Mouse (Mus musculus): ENCODE data around the gene Slc5a11. TPM values are rescaled to one million over a fixed set of nuclear protein-coding genes. Genes with fewer than 3 reads are reported as not detected.
A peak's percentile ranks its signal among the peaks of the same experiment; 100 is the strongest.

Gene Slc5a11
- polyA plus RNA-seq (2015; fragmentation: Nextera tagmentation; extraction: Ambion mirVana), result 0.32 and 0.50 TPM in 2 replicates

DNA sequence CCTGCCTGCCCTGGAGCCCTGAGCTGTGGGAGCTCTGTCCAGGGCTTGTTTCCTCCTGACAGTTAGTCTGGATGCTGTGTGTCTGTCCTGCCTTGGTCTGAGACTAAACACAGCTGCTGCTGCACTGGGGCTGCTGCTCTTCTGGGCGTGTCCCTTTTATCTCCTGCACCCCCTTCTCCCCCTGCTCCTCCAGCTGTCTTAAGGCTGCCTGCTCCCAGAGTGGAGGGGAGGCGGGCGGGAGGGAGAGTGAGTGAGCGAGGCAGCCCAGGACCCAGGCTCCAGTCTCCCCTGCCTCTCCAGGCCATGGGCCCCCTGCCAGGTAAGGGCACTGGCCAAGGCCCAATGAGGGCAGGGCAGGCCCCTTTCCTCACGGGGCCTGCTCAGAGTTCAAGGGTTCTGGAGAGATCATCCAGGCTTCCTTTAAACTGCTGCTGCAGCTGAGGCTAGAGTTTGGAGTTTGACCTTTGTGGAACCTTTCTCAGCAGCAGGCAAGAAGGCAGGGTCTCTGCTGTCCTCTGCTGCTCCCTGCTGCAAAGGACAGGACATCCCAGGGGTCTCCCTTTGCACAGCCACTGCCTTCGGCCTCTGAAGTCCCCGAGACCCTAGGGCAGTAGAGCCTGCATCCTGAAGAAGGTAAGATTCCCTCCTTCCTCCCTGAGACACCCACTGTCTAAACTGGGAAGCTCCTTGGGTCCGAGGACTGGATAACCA is at the start of gene Slc5a11:
TSS of gene Slc5a11 (plus strand) at position 416 of the 711 bp plus-strand sequence.
- H3K4me1 ChIP-seq (ENCODE audit: control insufficient read depth, insufficient read depth, low read depth, low read length), result peaks cover 2% of the 10 kb centered on the region; the same call in 1 of the 2 replicates
- H3K27me3 ChIP-seq (replicated peaks; ENCODE audit: control insufficient read depth, insufficient read depth, low read length), result no peaks in the 10 kb centered on the region
- ATAC-seq, result 0 out of 2 replicates have a peak, but pooled peaks have one; percentile 50
- H3K27ac ChIP-seq (ENCODE audit: low read depth, low read length), result no peak within 1 kb of the TSS
- H3K4me3 ChIP-seq (ENCODE audit: low read length), result no peak within 1 kb of the TSS
- H3K4me2 ChIP-seq (ENCODE audit: low read length), result no peak within 1 kb of the TSS
- no peaks in the 10 kb centered on the region for H3K36me3 ChIP-seq (ENCODE audit: control insufficient read depth, insufficient read depth, low read length)
- 0 out of 2 replicates have a peak within 1 kb of the TSS, but pooled peaks have one; percentile 1 for H3K9ac ChIP-seq (ENCODE audit: low read depth, low read length)
- H3K9me3 ChIP-seq (ENCODE audit: control insufficient read depth, low read length), result no peaks in the 10 kb centered on the region
- 35% methylated on average over 8 of the region's 8 CpGs for WGBS

DNA sequence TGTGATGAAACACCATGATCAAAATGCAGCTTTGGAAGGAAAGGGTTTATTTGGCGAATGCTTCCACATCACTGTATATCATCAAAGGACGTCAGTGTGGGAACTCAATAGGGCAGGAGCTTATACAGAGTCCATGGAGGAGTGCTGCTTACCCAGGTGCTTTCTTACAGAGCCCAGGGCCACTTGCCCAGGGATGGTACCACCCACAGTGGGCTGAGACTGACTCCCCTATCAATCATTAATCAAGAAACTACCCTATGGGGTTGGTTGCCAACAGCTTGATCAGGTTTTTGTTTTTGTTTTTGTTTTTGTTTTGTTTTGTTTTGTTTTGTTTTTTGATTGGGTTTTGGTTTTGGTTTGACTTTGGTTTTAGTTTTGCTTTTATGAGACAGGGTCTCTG is 47.1 kb upstream of the Slc5a11 start:
- no peak overlapping the region for H3K27ac ChIP-seq (ENCODE audit: low read depth, low read length)
- WGBS, result 94% methylated on average over 2 of the region's 2 CpGs

DNA sequence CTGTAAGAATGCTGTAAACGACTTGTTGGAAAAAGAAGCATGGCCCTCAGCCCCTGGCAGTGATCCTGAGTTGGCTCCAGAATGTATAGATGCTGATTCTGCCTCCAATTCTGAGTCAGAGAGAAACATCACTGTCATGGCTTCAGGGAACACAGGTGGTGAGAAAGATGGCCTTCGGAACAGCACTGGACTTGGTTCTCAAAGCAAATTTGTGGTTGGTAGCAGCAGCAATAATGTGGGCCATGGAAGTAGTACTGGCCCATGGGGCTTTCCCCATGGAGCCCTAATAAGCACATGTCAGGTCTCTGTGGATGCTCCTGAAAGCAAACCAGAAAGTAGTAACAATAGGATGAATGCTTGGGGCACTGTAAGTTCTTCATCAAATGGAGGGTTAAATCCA is 45.0 kb upstream of the Slc5a11 start:
- Histone ChIP-seq H3K36me3 (ENCODE audit: control insufficient read depth, insufficient read depth, low read length) (peaks cover 61% of the 10 kb centered on the region), H3K9me3 (ENCODE audit: control insufficient read depth, low read length) (no peaks in the 10 kb centered on the region), H3K27me3 (replicated peaks; ENCODE audit: control insufficient read depth, insufficient read depth, low read length) (no peaks in the 10 kb centered on the region), H3K4me3 (ENCODE audit: low read length) (no peak overlapping the region), H3K9ac (ENCODE audit: low read depth, low read length) (no peak overlapping the region), H3K27ac (ENCODE audit: low read depth, low read length) (no peak overlapping the region), H3K4me1 (ENCODE audit: control insufficient read depth, insufficient read depth, low read depth, low read length) (no peaks in the 10 kb centered on the region), H3K4me2 (ENCODE audit: low read length) (no peak overlapping the region)
- ATAC-seq, result no peak
- 85% methylated on average over 2 of the region's 2 CpGs for WGBS

More for the DNA sequence above, 47.1 kb upstream of the Slc5a11 start:
- no peak for ATAC-seq
- Histone ChIP-seq H3K9ac (ENCODE audit: low read depth, low read length) (no peak overlapping the region), H3K9me3 (ENCODE audit: control insufficient read depth, low read length) (no peaks in the 10 kb centered on the region), H3K27me3 (replicated peaks; ENCODE audit: control insufficient read depth, insufficient read depth, low read length) (no peaks in the 10 kb centered on the region), H3K36me3 (ENCODE audit: control insufficient read depth, insufficient read depth, low read length) (peaks cover 68% of the 10 kb centered on the region), H3K4me3 (ENCODE audit: low read length) (no peak overlapping the region), H3K4me2 (ENCODE audit: low read length) (no peak overlapping the region), H3K4me1 (ENCODE audit: control insufficient read depth, insufficient read depth, low read depth, low read length) (no peaks in the 10 kb centered on the region)

DNA sequence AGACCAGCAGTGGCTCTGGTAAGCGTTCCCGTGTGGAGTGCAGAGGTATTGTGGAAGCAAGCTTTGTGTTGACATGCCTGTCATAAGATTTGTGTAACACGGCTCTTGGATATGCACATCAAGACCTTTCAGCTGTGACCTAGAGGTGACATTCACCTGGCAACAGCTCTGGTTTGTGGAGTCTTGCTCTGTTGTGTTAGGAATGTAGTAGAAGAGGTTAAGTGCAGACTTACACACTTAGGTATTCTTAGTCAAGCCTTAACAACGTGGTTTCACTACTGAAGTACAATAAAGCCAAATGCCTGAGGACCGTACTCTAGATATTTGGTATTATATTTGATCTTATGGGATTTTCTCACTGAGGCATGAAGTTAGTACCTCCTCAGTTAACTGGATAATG is 42.5 kb upstream of the Slc5a11 start:
- H3K9ac ChIP-seq (ENCODE audit: low read depth, low read length), result no peak overlapping the region
- 92% methylated on average over 5 of the region's 5 CpGs for WGBS
- H3K4me3 ChIP-seq (ENCODE audit: low read length), result no peak overlapping the region
- no peak overlapping the region for H3K27ac ChIP-seq (ENCODE audit: low read depth, low read length)
- no peak overlapping the region for H3K4me2 ChIP-seq (ENCODE audit: low read length)
- H3K4me1 ChIP-seq (ENCODE audit: control insufficient read depth, insufficient read depth, low read depth, low read length), result no peaks in the 10 kb centered on the region
- H3K9me3 ChIP-seq (ENCODE audit: control insufficient read depth, low read length), result no peaks in the 10 kb centered on the region
- no peaks in the 10 kb centered on the region for H3K27me3 ChIP-seq (replicated peaks; ENCODE audit: control insufficient read depth, insufficient read depth, low read length)
- ATAC-seq, result no peak
- peaks cover 47% of the 10 kb centered on the region for H3K36me3 ChIP-seq (ENCODE audit: control insufficient read depth, insufficient read depth, low read length)

DNA sequence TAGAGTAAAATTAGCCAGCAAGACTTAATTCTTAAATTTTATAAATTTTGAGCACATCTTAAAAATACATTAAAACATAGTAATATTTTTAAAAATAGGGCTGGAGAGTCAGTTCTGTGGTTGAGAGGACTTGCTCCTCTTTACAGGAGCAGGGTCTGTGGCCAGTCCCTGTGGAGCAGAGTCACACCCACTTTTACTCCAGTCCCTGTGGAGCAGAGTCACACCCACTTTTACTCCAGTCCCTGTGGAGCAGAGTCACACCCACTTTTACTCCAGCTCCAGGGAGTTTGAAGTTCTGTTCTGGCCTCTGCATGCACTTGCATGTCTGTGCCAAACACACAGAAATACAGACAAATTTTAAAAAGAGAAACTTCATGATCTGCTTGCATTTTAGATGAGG is 37.4 kb upstream of the Slc5a11 start:
- no peak overlapping the region for H3K4me3 ChIP-seq (ENCODE audit: low read length)
- H3K36me3 ChIP-seq (ENCODE audit: control insufficient read depth, insufficient read depth, low read length), result peaks cover 51% of the 10 kb centered on the region
- no peak overlapping the region for H3K4me2 ChIP-seq (ENCODE audit: low read length)
- H3K9ac ChIP-seq (ENCODE audit: low read depth, low read length), result no peak overlapping the region
- H3K9me3 ChIP-seq (ENCODE audit: control insufficient read depth, low read length), result no peaks in the 10 kb centered on the region
- no peaks in the 10 kb centered on the region for H3K27me3 ChIP-seq (replicated peaks; ENCODE audit: control insufficient read depth, insufficient read depth, low read length)
- no peaks in the 10 kb centered on the region for H3K4me1 ChIP-seq (ENCODE audit: control insufficient read depth, insufficient read depth, low read depth, low read length)
- no peak for ATAC-seq
- H3K27ac ChIP-seq (ENCODE audit: low read depth, low read length), result no peak overlapping the region

DNA sequence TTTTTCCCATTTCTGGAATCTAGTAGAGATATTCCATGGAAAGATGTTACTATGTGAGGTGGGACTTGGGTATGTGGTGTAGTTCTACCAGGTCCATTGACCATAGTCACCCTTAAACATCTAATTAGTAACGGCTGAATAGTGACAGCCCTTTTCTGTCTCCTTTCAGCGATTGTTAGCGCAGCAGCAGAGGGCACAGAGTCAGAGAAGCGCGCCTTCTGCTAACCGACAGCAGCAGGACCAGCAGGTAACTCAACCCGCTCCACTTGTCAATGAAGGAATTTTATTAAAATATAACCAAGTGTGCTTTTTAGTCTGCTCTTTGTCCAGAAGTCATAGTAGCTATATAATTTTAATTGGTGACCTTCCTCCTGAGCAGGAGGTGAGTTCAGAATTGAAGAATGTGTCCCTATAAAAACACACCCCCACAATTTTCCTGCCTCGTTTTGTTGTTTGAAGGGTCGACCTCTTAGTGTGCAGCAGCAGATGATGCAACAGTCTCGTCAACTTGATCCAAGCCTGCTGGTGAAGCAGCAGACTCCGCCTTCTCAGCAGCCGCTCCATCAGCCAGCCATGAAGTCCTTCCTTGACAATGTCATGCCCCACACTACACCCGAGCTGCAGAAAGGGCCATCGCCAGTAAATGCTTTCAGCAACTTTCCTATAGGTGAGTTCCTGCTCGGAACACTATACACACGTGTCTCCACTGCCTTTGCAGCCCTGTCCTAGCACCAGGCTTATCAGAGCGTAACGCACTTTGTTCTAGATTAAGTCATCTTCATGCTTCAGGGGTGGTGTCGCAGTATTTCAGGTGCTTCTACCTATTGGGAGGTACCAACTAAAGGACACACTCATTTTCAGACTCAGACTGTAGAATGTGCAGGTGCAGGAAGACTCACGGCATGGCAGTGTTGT is 32.5 kb upstream of the Slc5a11 start:
- H3K27me3 ChIP-seq (replicated peaks; ENCODE audit: control insufficient read depth, insufficient read depth, low read length), result no peaks in the 10 kb centered on the region
- no peaks in the 10 kb centered on the region for H3K9me3 ChIP-seq (ENCODE audit: control insufficient read depth, low read length)
- no peaks in the 10 kb centered on the region for H3K4me1 ChIP-seq (ENCODE audit: control insufficient read depth, insufficient read depth, low read depth, low read length)
- no peak overlapping the region for H3K4me3 ChIP-seq (ENCODE audit: low read length)
- ATAC-seq, result no peak
- no peak overlapping the region for H3K4me2 ChIP-seq (ENCODE audit: low read length)
- no peak overlapping the region for H3K9ac ChIP-seq (ENCODE audit: low read depth, low read length)
- no peak overlapping the region for H3K27ac ChIP-seq (ENCODE audit: low read depth, low read length)
- 85% methylated on average over 20 of the region's 20 CpGs for WGBS
- H3K36me3 ChIP-seq (ENCODE audit: control insufficient read depth, insufficient read depth, low read length), result peaks cover 65% of the 10 kb centered on the region

DNA sequence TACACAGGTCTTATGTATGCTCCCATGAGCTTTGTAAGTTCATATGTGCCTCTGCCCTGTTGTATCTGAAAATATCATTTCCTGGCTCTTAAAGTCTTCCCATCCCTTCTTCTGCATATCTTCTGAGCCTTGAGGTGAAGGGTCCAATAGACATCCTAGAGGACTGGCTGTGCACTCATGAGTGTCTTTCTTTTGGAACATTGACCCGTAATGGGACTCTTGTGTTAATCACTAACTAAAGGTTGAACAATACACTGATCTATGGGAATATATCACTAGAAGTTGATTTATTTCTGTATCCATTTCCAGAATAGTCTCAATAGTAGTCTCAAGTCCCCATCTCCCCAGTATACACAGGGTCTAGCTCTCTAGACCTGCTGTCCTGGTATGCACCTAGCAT is 29.7 kb upstream of the Slc5a11 start:
- ATAC-seq, result no peak

DNA sequence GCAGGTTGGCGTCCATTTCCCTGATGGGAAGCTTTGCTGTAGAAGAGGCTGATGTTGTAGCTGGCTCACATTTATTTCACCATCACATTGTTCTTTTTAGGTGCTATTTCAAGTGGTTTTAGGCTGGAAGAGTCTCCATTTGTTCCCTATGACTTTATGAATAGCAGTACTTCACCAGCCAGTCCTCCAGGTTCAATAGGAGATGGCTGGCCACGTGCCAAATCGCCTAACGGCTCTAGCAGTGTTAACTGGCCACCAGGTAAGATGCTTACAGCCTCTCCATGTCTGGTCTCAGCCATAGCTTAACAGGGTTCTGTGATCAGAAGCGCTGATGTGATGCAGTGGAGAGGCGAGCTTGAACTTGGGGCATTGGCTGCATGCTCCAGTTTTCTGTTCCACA is 28.1 kb upstream of the Slc5a11 start:
- H3K36me3 ChIP-seq (ENCODE audit: control insufficient read depth, insufficient read depth, low read length), result peaks cover 67% of the 10 kb centered on the region
- 87% methylated on average over 6 of the region's 6 CpGs for WGBS
- no peaks in the 10 kb centered on the region for H3K9me3 ChIP-seq (ENCODE audit: control insufficient read depth, low read length)
- no peak overlapping the region for H3K4me2 ChIP-seq (ENCODE audit: low read length)
- ATAC-seq, result no peak
- H3K4me1 ChIP-seq (ENCODE audit: control insufficient read depth, insufficient read depth, low read depth, low read length), result no peaks in the 10 kb centered on the region
- no peak overlapping the region for H3K27ac ChIP-seq (ENCODE audit: low read depth, low read length)
- no peak overlapping the region for H3K4me3 ChIP-seq (ENCODE audit: low read length)
- no peaks in the 10 kb centered on the region for H3K27me3 ChIP-seq (replicated peaks; ENCODE audit: control insufficient read depth, insufficient read depth, low read length)
- no peak overlapping the region for H3K9ac ChIP-seq (ENCODE audit: low read depth, low read length)

More for the DNA sequence above, 29.7 kb upstream of the Slc5a11 start:
- no peak overlapping the region for H3K4me2 ChIP-seq (ENCODE audit: low read length)
- no peaks in the 10 kb centered on the region for H3K9me3 ChIP-seq (ENCODE audit: control insufficient read depth, low read length)
- no peak overlapping the region for H3K9ac ChIP-seq (ENCODE audit: low read depth, low read length)
- no peak overlapping the region for H3K27ac ChIP-seq (ENCODE audit: low read depth, low read length)
- WGBS, result 90% methylated on average over 1 of the region's 1 CpGs
- no peak overlapping the region for H3K4me3 ChIP-seq (ENCODE audit: low read length)
- H3K27me3 ChIP-seq (replicated peaks; ENCODE audit: control insufficient read depth, insufficient read depth, low read length), result no peaks in the 10 kb centered on the region
- H3K36me3 ChIP-seq (ENCODE audit: control insufficient read depth, insufficient read depth, low read length), result peaks cover 71% of the 10 kb centered on the region
- H3K4me1 ChIP-seq (ENCODE audit: control insufficient read depth, insufficient read depth, low read depth, low read length), result no peaks in the 10 kb centered on the region

DNA sequence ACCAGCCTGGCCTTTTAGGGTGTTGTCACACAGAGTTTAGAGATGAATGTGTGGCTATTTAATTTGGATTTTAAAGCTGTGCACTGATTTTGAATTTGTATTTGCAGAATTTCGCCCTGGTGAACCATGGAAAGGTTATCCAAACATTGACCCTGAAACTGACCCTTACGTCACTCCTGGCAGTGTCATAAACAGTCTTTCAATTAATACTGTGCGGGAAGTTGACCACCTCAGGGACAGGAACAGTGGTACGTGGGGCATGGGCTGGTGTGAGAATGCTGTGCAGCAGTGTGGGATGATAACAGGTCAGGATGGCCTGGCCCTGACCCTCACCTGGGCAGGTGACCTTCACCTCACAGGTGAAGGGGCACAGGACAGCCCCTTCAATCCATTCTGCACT is 27.3 kb upstream of the Slc5a11 start:
- Histone ChIP-seq H3K4me3 (ENCODE audit: low read length) (no peak overlapping the region), H3K36me3 (ENCODE audit: control insufficient read depth, insufficient read depth, low read length) (peaks cover 69% of the 10 kb centered on the region), H3K4me1 (ENCODE audit: control insufficient read depth, insufficient read depth, low read depth, low read length) (no peaks in the 10 kb centered on the region), H3K9ac (ENCODE audit: low read depth, low read length) (no peak overlapping the region), H3K27ac (ENCODE audit: low read depth, low read length) (no peak overlapping the region), H3K27me3 (replicated peaks; ENCODE audit: control insufficient read depth, insufficient read depth, low read length) (no peaks in the 10 kb centered on the region), H3K4me2 (ENCODE audit: low read length) (no peak overlapping the region), H3K9me3 (ENCODE audit: control insufficient read depth, low read length) (no peaks in the 10 kb centered on the region)
- WGBS, result 91% methylated on average over 4 of the region's 4 CpGs
- no peak for ATAC-seq
